Comparison of ENCODE assay signal across 24 mouse cellular contexts in genomic region chr1:88014671-88015070, GRCm38 (mm10). TPM values are rescaled to one million over a fixed set of nuclear protein-coding genes. Genes with fewer than 3 reads are reported as not detected.
DNase-seq lines count a peak whose midpoint lies in the region; ATAC-seq and TF ChIP-seq lines count a peak whose summit lies in the region.
"Had no signal": no experiment of that assay in that cellular context is flagged by ENCODE, and none has a peak within 500 bp of the region (broad histone marks: within the 10 kb centered on the region; RNA-seq: fewer than 3 reads in every experiment).

No protein-coding gene starts in this region.

- no peak overlapping the region for H3K4me2 ChIP-seq in liver, embryonic 12.5 days
- H3K4me2 ChIP-seq in liver, embryonic 15.5 days: no peak overlapping the region
- no peak overlapping the region for H3K4me2 ChIP-seq in liver, postnatal 0 days (ENCODE audit: low read depth, low read length)
- H3K4me2 ChIP-seq in liver, embryonic 11.5 days: no peak overlapping the region

- no peak for TF ChIP-seq EP300 in liver, postnatal 0 days (IDR thresholded peaks at IDR 0.05; ENCODE audit: low read depth)

- TF ChIP-seq POLR2A in liver, adult 2 months (IDR thresholded peaks at IDR 0.05; ENCODE audit: extremely low read depth, insufficient read depth, low read length): no peak

- no peak for ATAC-seq in liver, embryonic 12.5 days
- no peak for ATAC-seq in liver, embryonic 15.5 days (ENCODE audit: insufficient read depth)
- no peak for ATAC-seq in liver, postnatal 0 days
- no peak for ATAC-seq in liver, embryonic 11.5 days (replicated peaks; ENCODE audit: low FRiP score)
- ATAC-seq: activated CD4-positive, CD25-positive, alpha-beta regulatory T cell, adult 4 months; CD4-positive, CD25-positive, alpha-beta regulatory T cell, adult 4 months; Patski had no signal

- peak; percentile 95 for DNase-seq in liver, adult 2 months (ENCODE audit: extremely low read depth, low read depth, low spot score)
- no peak for DNase-seq in liver
- no peak for DNase-seq in liver, postnatal 0 days
- no peak for DNase-seq in liver, embryonic 11.5 days (ENCODE audit: low spot score)
- DNase-seq: adrenal gland, adult 2 months; adrenal gland, adult 8-10 months; adrenal gland, postnatal 14 days; adrenal gland, postnatal 25 days; B cell, adult 2 months; cerebellum, adult 11 months; cerebellum, adult 11-12 months; cerebellum, adult 18-20 months had no signal

- WGBS in liver, adult 2 months: 32% methylated on average over 4 of the region's 4 CpGs
- 74% methylated on average over 4 of the region's 4 CpGs for WGBS in liver, embryonic 12.5 days (ENCODE audit: insufficient replicate concordance)
- 75% methylated on average over 4 of the region's 4 CpGs for WGBS in liver, embryonic 15.5 days (ENCODE audit: insufficient replicate concordance)
- 84% methylated on average over 4 of the region's 4 CpGs for WGBS in liver, postnatal 0 days (ENCODE audit: insufficient replicate concordance)
- 92% methylated on average over 4 of the region's 4 CpGs for WGBS in liver, embryonic 11.5 days

- TF ChIP-seq CTCF in liver, adult 2 months (IDR thresholded peaks at IDR 0.05; ENCODE audit: low read depth, low read length): no peak
- no peak for TF ChIP-seq CTCF in liver, postnatal 0 days (IDR thresholded peaks at IDR 0.05; ENCODE audit: low read depth)

- peak overlapping the region; percentile 28; the same call in 1 of the 2 replicates for H3K4me3 ChIP-seq in liver, adult 2 months (ENCODE audit: insufficient read depth, low read depth, low read length)
- H3K4me3 ChIP-seq in liver, embryonic 12.5 days: no peak overlapping the region
- H3K4me3 ChIP-seq in liver, embryonic 15.5 days (replicated peaks): no peak overlapping the region
- no peak overlapping the region for H3K4me3 ChIP-seq in liver, postnatal 0 days (ENCODE audit: low read depth, low read length)
- H3K4me3 ChIP-seq in liver, embryonic 11.5 days (ENCODE audit: low read depth, low read length): no peak overlapping the region

- H3K36me3 ChIP-seq in liver, adult 2 months (ENCODE audit: control insufficient read depth, insufficient read depth, low read length): no peaks in the 10 kb centered on the region
- no peaks in the 10 kb centered on the region for H3K36me3 ChIP-seq in liver, embryonic 12.5 days
- H3K36me3 ChIP-seq in liver, embryonic 15.5 days (replicated peaks): no peaks in the 10 kb centered on the region
- no peaks in the 10 kb centered on the region for H3K36me3 ChIP-seq in liver, postnatal 0 days (replicated peaks; ENCODE audit: insufficient read depth, low read length)
- H3K36me3 ChIP-seq in liver, embryonic 11.5 days (ENCODE audit: control insufficient read depth, insufficient read depth, low read length): no peaks in the 10 kb centered on the region
- H3K36me3 ChIP-seq: G1E had no signal

- no peaks in the 10 kb centered on the region for H3K79me2 ChIP-seq in liver, adult 2 months (ENCODE audit: control insufficient read depth, insufficient read depth, low read length)

- H3K27me3 ChIP-seq in liver, adult 2 months (ENCODE audit: control insufficient read depth, insufficient read depth, low read length): no peaks in the 10 kb centered on the region
- H3K27me3 ChIP-seq in liver, embryonic 12.5 days (replicated peaks): no peaks in the 10 kb centered on the region
- no peaks in the 10 kb centered on the region; the same call in 1 of the 2 replicates for H3K27me3 ChIP-seq in liver, embryonic 15.5 days
- no peaks in the 10 kb centered on the region for H3K27me3 ChIP-seq in liver, postnatal 0 days (ENCODE audit: insufficient read depth, low read length)
- no peaks in the 10 kb centered on the region for H3K27me3 ChIP-seq in liver, embryonic 11.5 days (replicated peaks; ENCODE audit: control insufficient read depth, insufficient read depth, low read length)
- H3K27me3 ChIP-seq: Patski had no signal

- H3K9ac ChIP-seq in liver, adult 2 months (ENCODE audit: low read depth, low read length): no peak overlapping the region; the same call in 1 of the 2 replicates
- no peak overlapping the region for H3K9ac ChIP-seq in liver, embryonic 12.5 days
- no peak overlapping the region for H3K9ac ChIP-seq in liver, embryonic 15.5 days
- H3K9ac ChIP-seq in liver, postnatal 0 days (replicated peaks): no peak overlapping the region
- H3K9ac ChIP-seq in liver, embryonic 11.5 days (ENCODE audit: low read depth, low read length): no peak overlapping the region

- 0 out of 2 replicates have a peak, but pooled peaks cover 3% of the 10 kb centered on the region for H3K9me3 ChIP-seq in liver, embryonic 12.5 days (replicated peaks)
- no peaks in the 10 kb centered on the region for H3K9me3 ChIP-seq in liver, embryonic 15.5 days (replicated peaks)
- no peaks in the 10 kb centered on the region for H3K9me3 ChIP-seq in liver, postnatal 0 days (ENCODE audit: low read length)
- no peaks in the 10 kb centered on the region for H3K9me3 ChIP-seq in liver, embryonic 11.5 days (ENCODE audit: control insufficient read depth, low read length)

- peak overlapping the region; percentile 79 for H3K27ac ChIP-seq in liver, adult 2 months (replicated peaks; ENCODE audit: insufficient read depth, low read depth, low read length)
- H3K27ac ChIP-seq in liver, embryonic 12.5 days: no peak overlapping the region
- H3K27ac ChIP-seq in liver, embryonic 15.5 days (replicated peaks): 0 out of 2 replicates have a peak overlapping the region, but pooled peaks have one; percentile 36
- H3K27ac ChIP-seq in liver, postnatal 0 days (ENCODE audit: low read depth): peak overlapping the region; percentile 64; the same call in 1 of the 2 replicates
- H3K27ac ChIP-seq in liver, embryonic 11.5 days (ENCODE audit: low read depth, low read length): no peak overlapping the region

- peaks cover 11% of the 10 kb centered on the region for H3K4me1 ChIP-seq in liver, adult 2 months (ENCODE audit: control insufficient read depth, insufficient read depth, low read length)
- H3K4me1 ChIP-seq in liver, embryonic 12.5 days: no peaks in the 10 kb centered on the region
- H3K4me1 ChIP-seq in liver, embryonic 15.5 days (replicated peaks): no peaks in the 10 kb centered on the region
- 0 out of 2 replicates have a peak, but pooled peaks cover 2% of the 10 kb centered on the region for H3K4me1 ChIP-seq in liver, postnatal 0 days (ENCODE audit: insufficient read depth)
- no peaks in the 10 kb centered on the region for H3K4me1 ChIP-seq in liver, embryonic 11.5 days (replicated peaks; ENCODE audit: control insufficient read depth, insufficient read depth, low read length)

RNA-seq across cellular contexts. Expression of gene Usp40, which starts 6.3 kb away (rescaled TPM):
- total RNA-seq in liver, adult 2 months (2014; rRNA removed): 29.4 and 29.8 TPM in 2 replicates
- polyA plus RNA-seq in liver, adult 2 months (2012; rRNA removed): 6.4 and 8.6 TPM in 2 replicates
- polyA plus RNA-seq in liver, embryonic 12.5 days (2016; fragmentation: Nextera tagmentation; extraction: Ambion mirVana): 13.3 and 13.4 TPM in 2 replicates
- polyA plus RNA-seq in liver, embryonic 15.5 days (2015; fragmentation: Nextera tagmentation; extraction: Ambion mirVana): 8.2 and 8.7 TPM in 2 replicates
- polyA plus RNA-seq in liver, postnatal 0 days (2015; fragmentation: Nextera tagmentation; extraction: Ambion mirVana): 7.3 and 9.2 TPM in 2 replicates
- polyA plus RNA-seq in liver, embryonic 11.5 days (2014; fragmentation: Nextera tagmentation; extraction: Ambion mirVana): 17.9 and 20.5 TPM in 2 replicates

RNA-seq across cellular contexts. Expression of gene Ugt1a10, which starts 40.5 kb away (rescaled TPM):
- 6.4 and 6.9 TPM in 2 replicates for total RNA-seq in liver, adult 2 months (2014; rRNA removed)
- polyA plus RNA-seq in liver, adult 2 months (2012; rRNA removed): 1.2 and 2.8 TPM in 2 replicates
- polyA plus RNA-seq in liver, embryonic 12.5 days (2016; fragmentation: Nextera tagmentation; extraction: Ambion mirVana): not detected in 2 replicates
- not detected in 2 replicates for polyA plus RNA-seq in liver, embryonic 15.5 days (2015; fragmentation: Nextera tagmentation; extraction: Ambion mirVana)
- 0.21 and 0.45 TPM in 2 replicates for polyA plus RNA-seq in liver, postnatal 0 days (2015; fragmentation: Nextera tagmentation; extraction: Ambion mirVana)
- polyA plus RNA-seq in liver, embryonic 11.5 days (2014; fragmentation: Nextera tagmentation; extraction: Ambion mirVana): not detected in 2 replicates
- total RNA-seq: adrenal gland, adult 2 months; adrenal gland, adult 8-10 months; adrenal gland, postnatal 25 days; CH12.LX; ES-E14; MEL had no signal
- polyA plus RNA-seq: activated CD4-positive, CD25-positive, alpha-beta regulatory T cell, adult 4 months; adrenal gland, adult 2 months; brain, embryonic 14.5 days; C2C12; CD4-positive, CD25-positive, alpha-beta regulatory T cell, adult 4 months; G1E had no signal

RNA-seq across cellular contexts. Expression of gene Ugt1a9, which starts 55.9 kb away (rescaled TPM):
- total RNA-seq in liver, adult 2 months (2014; rRNA removed): 177 and 194 TPM in 2 replicates
- 142 and 259 TPM in 2 replicates for polyA plus RNA-seq in liver, adult 2 months (2012; rRNA removed)
- 0.10 and 0.14 TPM in 2 replicates for polyA plus RNA-seq in liver, embryonic 12.5 days (2016; fragmentation: Nextera tagmentation; extraction: Ambion mirVana)
- polyA plus RNA-seq in liver, embryonic 15.5 days (2015; fragmentation: Nextera tagmentation; extraction: Ambion mirVana): 0.36 and 0.59 TPM in 2 replicates
- polyA plus RNA-seq in liver, postnatal 0 days (2015; fragmentation: Nextera tagmentation; extraction: Ambion mirVana): 0.54 and 0.56 TPM in 2 replicates
- not detected in 2 replicates for polyA plus RNA-seq in liver, embryonic 11.5 days (2014; fragmentation: Nextera tagmentation; extraction: Ambion mirVana)
- total RNA-seq: adrenal gland, adult 18-20 months; adrenal gland, postnatal 25 days; CH12.LX; ES-E14; MEL had no signal
- polyA plus RNA-seq: adrenal gland, adult 2 months; brain, embryonic 14.5 days; C2C12; CD4-positive, CD25-positive, alpha-beta regulatory T cell, adult 4 months; G1E had no signal

Comparison
In these comparisons a context has a peak if more than half of its experiments do, and no peak if none do; other contexts are left out.
1. H3K27ac ChIP-seq: peak in liver, adult 2 months (single experiment), liver, embryonic 15.5 days (single experiment) and liver, postnatal 0 days (single experiment); none in liver, embryonic 12.5 days (single experiment) and liver, embryonic 11.5 days (single experiment).
2. RNA of gene Ugt1a9, which starts 55.9 kb away (polyA plus RNA-seq): 142 to 259 TPM in liver, adult 2 months; 0.54 to 0.56 TPM in liver, postnatal 0 days, 0.36 to 0.59 TPM in liver, embryonic 15.5 days, 0.10 to 0.14 TPM in liver, embryonic 12.5 days and not detected in liver, embryonic 11.5 days; every median in the first group is over 10 times any median in the second.